Mouse (Mus musculus) embryo, embryonic 11 days (tissue): Measurements from ENCODE around the gene Als2cl.

ENCODE experiments used
- DNase-seq: peaks from one replicate; pipeline ENCODE4 v3.0.0-alpha.2; 2015

The Als2cl gene

GRCm38 (mm10) chr9:110920665-110921419, 41.2 kb downstream of the Als2cl start:
- peak; percentile 16 for DNase-seq

GRCm38 (mm10) chr9:110922759-110923158, 43.1 kb downstream of the Als2cl start:
- peak; percentile 85 for DNase-seq

- no peak for DNase-seq
Observed at GRCm38 (mm10) chr9:110931573-110931972, 51.9 kb downstream of the Als2cl start.

GRCm38 (mm10) chr9:110933850-110934437, 54.3 kb downstream of the Als2cl start:
- DNase-seq, result no peak

GRCm38 (mm10) chr9:110935941-110936340, 56.3 kb downstream of the Als2cl start:
- no peak for DNase-seq

GRCm38 (mm10) chr9:110937506-110938490, 58.1 kb downstream of the Als2cl start:
- DNase-seq, result peak; percentile 61

GRCm38 (mm10) chr9:110944265-110944664, 64.6 kb downstream of the Als2cl start:
- peak; percentile 54 for DNase-seq

- DNase-seq, result peak; percentile 39
Observed at GRCm38 (mm10) chr9:110945343-110945742, 65.7 kb downstream of the Als2cl start.

GRCm38 (mm10) chr9:110945926-110946325, 66.3 kb downstream of the Als2cl start, which contains the start of gene Tdgf1:
TSS of gene Tdgf1 (minus strand) at chr9:110946158.
- no peak for DNase-seq

GRCm38 (mm10) chr9:110946548-110947044, 66.9 kb downstream of the Als2cl start:
- DNase-seq, result peak; percentile 49

GRCm38 (mm10) chr9:110947261-110947661, 67.6 kb downstream of the Als2cl start:
- DNase-seq, result no peak

- DNase-seq, result no peak
Observed at GRCm38 (mm10) chr9:110947900-110948299, 68.2 kb downstream of the Als2cl start.

- no peak for DNase-seq
Observed at GRCm38 (mm10) chr9:110948813-110949310, 69.2 kb downstream of the Als2cl start.

- no peak for DNase-seq
Observed at GRCm38 (mm10) chr9:110950109-110950508, 70.4 kb downstream of the Als2cl start.
